Mouse (Mus musculus): ENCODE measurements around the gene Bola1. TPM values are rescaled to one million over a fixed set of nuclear protein-coding genes. Genes with fewer than 3 reads are reported as not detected.

Bola1 gene
- polyA plus RNA-seq, 1 experiment from 2014 or later = 43.7 TPM

Other genes with a start within 250 kb of the Bola1 start
- gene Plekho1, start 223.7 kb downstream of the Bola1 start, polyA plus RNA-seq (2014; fragmentation: Illumina TruSeq; extraction: RNeasy Lipid Tissue Mini Kit (QIAGEN cat#74804); ENCODE audit: insufficient read depth, low read depth, low replicate concordance) = 84.1 TPM
- gene Vps45, start 161.2 kb downstream of the Bola1 start, polyA plus RNA-seq (2014; fragmentation: Illumina TruSeq; extraction: RNeasy Lipid Tissue Mini Kit (QIAGEN cat#74804); ENCODE audit: insufficient read depth, low read depth, low replicate concordance) = 19.7 TPM
- 14.2 TPM for gene Otud7b, start 115.2 kb downstream of the Bola1 start, polyA plus RNA-seq (2014; fragmentation: Illumina TruSeq; extraction: RNeasy Lipid Tissue Mini Kit (QIAGEN cat#74804); ENCODE audit: insufficient read depth, low read depth, low replicate concordance)
- gene Mtmr11, start 57.7 kb downstream of the Bola1 start, polyA plus RNA-seq (2014; fragmentation: Illumina TruSeq; extraction: RNeasy Lipid Tissue Mini Kit (QIAGEN cat#74804); ENCODE audit: insufficient read depth, low read depth, low replicate concordance) = 5.5 TPM
- 24.0 TPM for gene Sf3b4, start 47.4 kb downstream of the Bola1 start, polyA plus RNA-seq (2014; fragmentation: Illumina TruSeq; extraction: RNeasy Lipid Tissue Mini Kit (QIAGEN cat#74804); ENCODE audit: insufficient read depth, low read depth, low replicate concordance)
- 0.72 TPM for gene Sv2a, start 38.6 kb downstream of the Bola1 start, polyA plus RNA-seq (2014; fragmentation: Illumina TruSeq; extraction: RNeasy Lipid Tissue Mini Kit (QIAGEN cat#74804); ENCODE audit: insufficient read depth, low read depth, low replicate concordance)
- not detected for gene Hist2h2ab, start 156 bp upstream of the Bola1 start, polyA plus RNA-seq (2014; fragmentation: Illumina TruSeq; extraction: RNeasy Lipid Tissue Mini Kit (QIAGEN cat#74804); ENCODE audit: insufficient read depth, low read depth, low replicate concordance)
- gene Hist2h2ac, start 1.2 kb upstream of the Bola1 start, polyA plus RNA-seq (2014; fragmentation: Illumina TruSeq; extraction: RNeasy Lipid Tissue Mini Kit (QIAGEN cat#74804); ENCODE audit: insufficient read depth, low read depth, low replicate concordance) = not detected
- 6.0 TPM for gene Hist2h2be, start 1.4 kb upstream of the Bola1 start, polyA plus RNA-seq (2014; fragmentation: Illumina TruSeq; extraction: RNeasy Lipid Tissue Mini Kit (QIAGEN cat#74804); ENCODE audit: insufficient read depth, low read depth, low replicate concordance)
- 6.1 TPM for gene Hist2h3c2, start 19.4 kb upstream of the Bola1 start, polyA plus RNA-seq (2014; fragmentation: Illumina TruSeq; extraction: RNeasy Lipid Tissue Mini Kit (QIAGEN cat#74804); ENCODE audit: insufficient read depth, low read depth, low replicate concordance)
- gene Hist2h2aa2, start 20.6 kb upstream of the Bola1 start, polyA plus RNA-seq (2014; fragmentation: Illumina TruSeq; extraction: RNeasy Lipid Tissue Mini Kit (QIAGEN cat#74804); ENCODE audit: insufficient read depth, low read depth, low replicate concordance) = 119 TPM
- gene Hist2h2aa1, start 25.8 kb upstream of the Bola1 start, polyA plus RNA-seq (2014; fragmentation: Illumina TruSeq; extraction: RNeasy Lipid Tissue Mini Kit (QIAGEN cat#74804); ENCODE audit: insufficient read depth, low read depth, low replicate concordance) = 16.0 TPM
- not detected for gene Hist2h3c1, start 27.0 kb upstream of the Bola1 start, polyA plus RNA-seq (2014; fragmentation: Illumina TruSeq; extraction: RNeasy Lipid Tissue Mini Kit (QIAGEN cat#74804); ENCODE audit: insufficient read depth, low read depth, low replicate concordance)
- gene Hist2h4, start 43.6 kb upstream of the Bola1 start, polyA plus RNA-seq (2014; fragmentation: Illumina TruSeq; extraction: RNeasy Lipid Tissue Mini Kit (QIAGEN cat#74804); ENCODE audit: insufficient read depth, low read depth, low replicate concordance) = not detected
- gene Hist2h3b, start 48.9 kb upstream of the Bola1 start, polyA plus RNA-seq (2014; fragmentation: Illumina TruSeq; extraction: RNeasy Lipid Tissue Mini Kit (QIAGEN cat#74804); ENCODE audit: insufficient read depth, low read depth, low replicate concordance) = not detected
- not detected for gene Hist2h2bb, start 50.0 kb upstream of the Bola1 start, polyA plus RNA-seq (2014; fragmentation: Illumina TruSeq; extraction: RNeasy Lipid Tissue Mini Kit (QIAGEN cat#74804); ENCODE audit: insufficient read depth, low read depth, low replicate concordance)
- 5.0 TPM for gene Fcgr1, start 74.3 kb upstream of the Bola1 start, polyA plus RNA-seq (2014; fragmentation: Illumina TruSeq; extraction: RNeasy Lipid Tissue Mini Kit (QIAGEN cat#74804); ENCODE audit: insufficient read depth, low read depth, low replicate concordance)
- not detected for gene BC107364, start 232.6 kb upstream of the Bola1 start, polyA plus RNA-seq (2014; fragmentation: Illumina TruSeq; extraction: RNeasy Lipid Tissue Mini Kit (QIAGEN cat#74804); ENCODE audit: insufficient read depth, low read depth, low replicate concordance)